Mouse (Mus musculus) stomach, embryonic 14.5 days (tissue): ENCODE data around the gene Tmem214. TPM values are rescaled to one million over a fixed set of nuclear protein-coding genes. Genes with fewer than 3 reads are reported as not detected.
A peak's percentile ranks its signal among the peaks of the same experiment; 100 is the strongest.

Experiments used
- ATAC-seq: fragments of 200-750 bp; cut with Nextera tagmentation; 2 replicates; pipeline ENCODE4 v1.8.0; 2017; ENCODE audit warnings: low read depth, moderate TSS enrichment; ENCODE audit not compliant: insufficient number of reproducible peaks, insufficient read depth, low FRiP score
- H3K27ac ChIP-seq: fragments of 300-500 bp; sonication (generic); 2 replicates; pipeline ENCODE4 v1.5.1; 2014; ENCODE audit warnings: mild to moderate bottlenecking, low read length, moderate library complexity, mixed read lengths
- H3K27me3 ChIP-seq: fragments of 300-500 bp; sonication (generic); 2 replicates; pipeline ENCODE4 v1.6.1; 2014; ENCODE audit warnings: low read length, control low read depth, mixed read lengths; ENCODE audit not compliant: control insufficient read depth, insufficient read depth
- H3K36me3 ChIP-seq: fragments of 300-500 bp; sonication (generic); 2 replicates; pipeline ENCODE4 v1.6.1; 2014; ENCODE audit warnings: mild to moderate bottlenecking, control low read depth, low read length, moderate library complexity, mixed read lengths; ENCODE audit not compliant: control insufficient read depth, insufficient read depth
- H3K4me1 ChIP-seq: fragments of 300-500 bp; sonication (generic); 2 replicates; pipeline ENCODE4 v1.6.1; 2014; ENCODE audit warnings: low read length, control low read depth, mixed read lengths; ENCODE audit not compliant: control insufficient read depth, insufficient read depth
- H3K4me2 ChIP-seq: fragments of 300-500 bp; sonication (generic); replicated peaks from 2 replicates; pipeline ENCODE4 v1.6.1; 2014; ENCODE audit warnings: low read depth, low read length, control low read depth
- H3K4me3 ChIP-seq: fragments of 300-500 bp; sonication (generic); 2 replicates; pipeline ENCODE4 v1.5.1; 2014; ENCODE audit warnings: low read depth, low read length, control low read depth
- H3K9ac ChIP-seq: fragments of 300-500 bp; sonication (generic); replicated peaks from 2 replicates; pipeline ENCODE4 v1.6.1; 2014; ENCODE audit warnings: low read depth, mild to moderate bottlenecking, control low read depth, low read length, moderate library complexity, mixed read lengths
- H3K9me3 ChIP-seq: fragments of 300-500 bp; sonication (generic); 2 replicates; pipeline ENCODE4 v1.6.1; 2016; ENCODE audit warnings: low read depth, low read length, control low read depth; ENCODE audit not compliant: control insufficient read depth
- WGBS: fragments of 180-500 bp; shearing (Covaris S2); extraction: QIAGEN DNeasy Blood & Tissue Kit; methylation state at CpG from one replicate; pipeline ENCODE4 v1.1.7; 2014; 5-methylcytosine and 5-hydroxymethylcytosine counted together
- polyA plus RNA-seq: library from polyadenylated mRNA; unstranded; fragments of >200 nt; fragmentation: Nextera tagmentation; extraction: Ambion mirVana; gene quantifications from 2 replicates; pipeline ENCODE4 v1.2.1, GENCODE M21; 2014

Tmem214 gene
- polyA plus RNA-seq, 1 experiment from 2014 or later: 58.6 TPM

DNA sequence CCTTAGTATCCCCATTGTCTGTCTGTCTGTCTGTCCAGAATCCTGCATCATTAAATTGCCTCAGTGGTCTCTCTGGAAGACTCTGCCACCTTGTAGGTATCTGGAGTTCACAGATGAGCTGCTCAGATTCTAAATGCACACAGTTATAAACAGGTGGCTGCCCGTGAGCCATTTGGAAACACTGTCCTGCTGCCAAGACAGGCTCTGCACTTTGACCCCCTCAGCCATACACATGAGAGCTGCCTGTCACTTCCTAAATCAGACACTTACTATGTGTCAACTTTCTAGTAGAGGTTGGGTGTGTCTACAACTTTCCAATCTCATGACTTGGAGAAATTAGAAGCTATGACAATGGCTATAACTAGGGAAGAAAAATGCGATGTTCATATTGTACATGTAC, 28.1 kb upstream of the Tmem214 start:
- no peaks in the 10 kb centered on the region for H3K27me3 ChIP-seq
- H3K9ac ChIP-seq: no peak overlapping the region
- H3K9me3 ChIP-seq: no peaks in the 10 kb centered on the region; the same call in 1 of the 2 replicates
- no peak overlapping the region for H3K27ac ChIP-seq
- H3K4me2 ChIP-seq: no peak overlapping the region
- H3K4me1 ChIP-seq: no peaks in the 10 kb centered on the region
- H3K36me3 ChIP-seq: peaks cover 2% of the 10 kb centered on the region; the same call in 1 of the 2 replicates
- no peak overlapping the region for H3K4me3 ChIP-seq
- WGBS: 82% methylated on average over 2 of the region's 2 CpGs
- ATAC-seq: no peak

DNA sequence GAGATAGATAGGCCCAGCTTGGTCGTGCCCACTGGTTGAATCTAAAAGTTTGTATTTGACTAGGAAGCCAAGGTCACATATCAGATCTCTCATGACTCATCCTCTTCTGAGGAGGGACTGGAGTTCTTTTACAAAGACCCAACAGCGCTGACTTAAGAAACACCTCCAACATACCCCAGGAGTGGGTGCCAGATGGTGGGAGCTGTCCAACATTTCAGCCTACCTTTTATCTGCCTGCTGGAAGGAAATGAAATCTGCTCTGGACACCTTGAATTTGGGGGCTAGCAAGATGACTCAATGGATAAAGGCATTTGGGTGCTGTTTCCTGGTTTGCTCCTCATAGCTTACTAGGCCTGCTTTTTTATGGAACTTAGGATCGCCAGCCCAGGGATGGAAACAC, 25.9 kb upstream of the Tmem214 start:
- H3K9ac ChIP-seq: no peak overlapping the region
- H3K4me2 ChIP-seq: no peak overlapping the region
- H3K4me1 ChIP-seq: no peaks in the 10 kb centered on the region
- ATAC-seq: no peak
- no peaks in the 10 kb centered on the region for H3K27me3 ChIP-seq
- H3K27ac ChIP-seq: no peak overlapping the region
- no peaks in the 10 kb centered on the region for H3K36me3 ChIP-seq
- 43% methylated on average over 3 of the region's 3 CpGs for WGBS
- H3K9me3 ChIP-seq: no peaks in the 10 kb centered on the region; the same call in 1 of the 2 replicates
- no peak overlapping the region for H3K4me3 ChIP-seq

DNA sequence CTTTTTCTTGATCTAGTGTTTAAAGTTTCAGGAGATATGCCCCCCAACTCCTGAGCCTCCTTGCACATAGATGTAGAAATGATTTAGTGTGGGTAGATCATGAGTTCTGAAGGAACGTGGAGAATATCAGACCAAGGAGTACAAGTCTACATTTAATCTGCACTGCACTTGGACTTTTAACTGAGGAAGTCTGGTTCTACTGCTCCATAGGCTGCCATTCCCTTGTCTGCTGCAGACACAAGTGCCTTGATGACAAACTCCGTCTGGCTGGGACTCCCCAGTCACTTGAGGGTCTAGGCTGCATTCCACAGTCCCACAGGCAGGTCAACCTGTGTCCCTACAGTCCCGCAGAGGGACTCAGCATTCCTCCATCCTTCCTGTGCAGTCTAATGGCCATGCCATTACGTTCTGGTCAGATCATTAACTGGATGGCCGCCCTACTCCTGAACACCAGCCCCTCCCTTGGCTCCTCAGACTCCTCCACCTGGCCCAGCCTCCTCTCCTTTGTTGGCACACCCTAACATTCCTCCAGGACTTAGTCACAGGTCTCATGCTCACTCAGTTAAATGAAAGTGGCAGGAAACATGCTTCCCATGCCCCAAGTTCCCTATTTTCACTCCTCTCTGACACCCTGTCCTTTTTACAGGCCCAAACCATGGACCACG, 17.8 kb upstream of the Tmem214 start:
- 0 out of 2 replicates have a peak, but pooled peaks cover 7% of the 10 kb centered on the region for H3K4me1 ChIP-seq
- H3K9ac ChIP-seq: no peak overlapping the region
- H3K27me3 ChIP-seq: no peaks in the 10 kb centered on the region
- H3K4me2 ChIP-seq: no peak overlapping the region
- WGBS: 58% methylated on average over 6 of the region's 6 CpGs
- H3K36me3 ChIP-seq: no peaks in the 10 kb centered on the region
- no peaks in the 10 kb centered on the region for H3K9me3 ChIP-seq
- no peak overlapping the region for H3K4me3 ChIP-seq
- H3K27ac ChIP-seq: peak overlapping the region; percentile 64; the same call in 1 of the 2 replicates
- ATAC-seq: peak; percentile 87

DNA sequence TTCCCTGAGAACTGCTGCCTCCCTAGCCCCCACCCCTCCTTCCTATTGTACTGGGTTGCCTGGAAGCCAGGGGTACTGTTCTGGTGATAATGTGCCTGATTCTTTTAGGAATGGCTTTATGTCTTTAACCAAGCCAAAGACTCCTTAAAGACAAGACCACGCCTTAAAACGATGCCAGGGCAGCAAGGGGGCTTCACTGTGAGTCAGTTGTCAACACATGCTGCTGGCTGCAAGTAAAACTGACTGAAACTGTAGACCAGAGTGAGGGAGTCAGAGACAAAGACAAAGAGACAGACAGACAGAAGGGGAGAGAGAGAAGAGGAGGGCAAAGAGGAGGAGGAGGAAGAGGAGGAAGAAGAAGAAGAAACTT, 17.3 kb upstream of the Tmem214 start:
- no peak for ATAC-seq
- Histone ChIP-seq H3K27ac (peak overlapping the region; percentile 64; the same call in 1 of the 2 replicates), H3K27me3 (no peaks in the 10 kb centered on the region), H3K36me3 (no peaks in the 10 kb centered on the region), H3K4me1 (0 out of 2 replicates have a peak, but pooled peaks cover 7% of the 10 kb centered on the region), H3K4me2 (no peak overlapping the region), H3K9me3 (no peaks in the 10 kb centered on the region), H3K9ac (no peak overlapping the region), H3K4me3 (no peak overlapping the region)
- WGBS: 71% methylated on average over 2 of the region's 2 CpGs

DNA sequence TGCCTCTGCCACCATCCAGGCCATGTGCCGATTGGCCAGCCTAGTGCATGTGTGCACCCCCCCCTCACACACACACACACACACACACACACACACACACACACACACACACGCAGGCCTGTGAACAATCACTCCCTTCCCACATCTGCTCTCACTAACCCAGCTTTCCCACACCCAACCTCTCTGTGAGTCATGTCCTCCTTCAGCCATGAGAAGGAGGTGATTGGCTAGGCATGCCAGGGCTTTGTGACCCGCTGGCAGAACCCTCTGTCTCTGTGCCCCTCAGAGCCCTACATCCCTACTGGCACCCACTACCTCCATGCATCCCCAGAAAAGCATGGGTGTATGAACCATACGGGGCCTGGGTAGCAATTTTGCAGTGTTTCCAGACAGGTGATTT, 14.3 kb upstream of the Tmem214 start:
- H3K4me2 ChIP-seq: no peak overlapping the region
- no peak for ATAC-seq
- H3K4me1 ChIP-seq: 0 out of 2 replicates have a peak, but pooled peaks cover 7% of the 10 kb centered on the region
- no peaks in the 10 kb centered on the region for H3K36me3 ChIP-seq
- no peak overlapping the region for H3K9ac ChIP-seq
- H3K4me3 ChIP-seq: no peak overlapping the region
- no peaks in the 10 kb centered on the region for H3K9me3 ChIP-seq
- no peaks in the 10 kb centered on the region for H3K27me3 ChIP-seq
- WGBS: 91% methylated on average over 4 of the region's 4 CpGs
- H3K27ac ChIP-seq: no peak overlapping the region

DNA sequence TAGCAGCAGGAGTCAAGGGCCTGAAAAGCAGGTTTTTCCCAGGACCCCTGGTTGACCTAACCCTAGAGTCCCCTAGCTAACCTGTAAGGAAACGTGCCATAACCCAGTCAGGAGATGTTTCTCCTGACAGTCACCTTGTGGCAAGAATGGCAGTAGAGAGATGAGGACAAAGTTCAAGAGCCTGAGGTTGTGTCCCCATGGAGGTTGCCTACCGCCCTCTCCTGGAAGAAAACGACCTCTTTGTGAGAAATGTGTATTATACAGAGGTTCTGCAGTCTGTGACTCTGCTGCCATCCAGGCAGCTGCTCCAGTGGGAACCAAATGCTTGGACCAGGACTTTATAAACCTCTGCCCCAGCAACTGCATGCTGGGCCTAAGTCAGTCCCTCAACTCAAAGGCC, 12.1 kb upstream of the Tmem214 start:
- no peak overlapping the region for H3K4me2 ChIP-seq
- H3K9me3 ChIP-seq: no peaks in the 10 kb centered on the region; the same call in 1 of the 2 replicates
- WGBS: 52% methylated on average over 3 of the region's 3 CpGs
- no peaks in the 10 kb centered on the region for H3K36me3 ChIP-seq
- H3K4me1 ChIP-seq: 0 out of 2 replicates have a peak, but pooled peaks cover 4% of the 10 kb centered on the region
- H3K27me3 ChIP-seq: no peaks in the 10 kb centered on the region
- H3K4me3 ChIP-seq: no peak overlapping the region
- ATAC-seq: no peak
- H3K9ac ChIP-seq: no peak overlapping the region
- no peak overlapping the region for H3K27ac ChIP-seq

DNA sequence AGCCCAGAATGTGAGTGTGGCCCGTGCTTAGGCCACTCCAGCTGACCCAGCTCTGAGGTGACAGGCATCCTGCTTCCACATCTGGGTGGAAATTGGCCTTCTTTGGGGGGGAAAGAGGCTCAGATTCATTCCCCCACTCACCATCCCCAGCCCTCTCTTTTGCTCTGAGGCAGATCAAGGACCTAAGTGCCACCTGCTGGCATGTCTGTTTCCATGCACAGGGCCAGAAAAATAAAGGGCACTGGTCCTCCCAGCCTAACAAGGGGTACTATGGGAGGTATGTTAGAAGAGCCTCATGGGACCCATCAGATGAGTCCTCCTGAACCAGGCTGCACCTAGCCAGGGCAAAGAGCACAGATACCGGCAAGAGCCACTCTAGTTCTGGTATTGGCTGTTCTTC, 11.7 kb upstream of the Tmem214 start:
- WGBS: 81% methylated on average over 2 of the region's 2 CpGs
- Histone ChIP-seq H3K9me3 (no peaks in the 10 kb centered on the region; the same call in 1 of the 2 replicates), H3K9ac (no peak overlapping the region), H3K27ac (no peak overlapping the region), H3K27me3 (no peaks in the 10 kb centered on the region), H3K4me3 (no peak overlapping the region), H3K4me1 (no peaks in the 10 kb centered on the region), H3K4me2 (no peak overlapping the region), H3K36me3 (no peaks in the 10 kb centered on the region)
- ATAC-seq: no peak

DNA sequence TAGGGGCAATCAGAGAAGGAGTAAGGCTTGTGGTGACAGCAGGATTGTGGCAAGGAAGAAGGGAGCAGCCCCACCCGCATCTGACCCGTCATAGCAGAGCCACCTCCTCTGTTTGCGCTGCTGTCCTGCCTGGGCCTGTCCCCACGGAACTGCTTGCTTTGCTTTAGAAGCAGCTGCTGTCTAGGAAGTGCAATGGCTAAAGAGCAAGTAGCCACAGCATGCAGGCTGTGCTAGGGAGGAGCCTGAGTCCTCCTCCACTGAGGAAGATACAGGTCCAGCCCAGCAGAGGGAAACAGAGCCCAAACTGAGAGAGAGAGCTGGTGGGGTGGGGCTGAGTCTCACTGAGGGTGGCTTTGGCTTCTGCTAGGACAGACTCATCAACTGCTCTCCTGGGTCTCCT, 4.0 kb upstream of the Tmem214 start:
- no peak overlapping the region for H3K27ac ChIP-seq
- H3K9me3 ChIP-seq: no peaks in the 10 kb centered on the region; the same call in 1 of the 2 replicates
- H3K27me3 ChIP-seq: no peaks in the 10 kb centered on the region
- H3K9ac ChIP-seq: no peak overlapping the region
- H3K4me3 ChIP-seq: no peak overlapping the region
- 34% methylated on average over 4 of the region's 4 CpGs for WGBS
- no peak overlapping the region for H3K4me2 ChIP-seq
- H3K36me3 ChIP-seq: no peaks in the 10 kb centered on the region
- no peaks in the 10 kb centered on the region for H3K4me1 ChIP-seq
- ATAC-seq: peak; percentile 55; the same call in 1 of the 2 replicates

DNA sequence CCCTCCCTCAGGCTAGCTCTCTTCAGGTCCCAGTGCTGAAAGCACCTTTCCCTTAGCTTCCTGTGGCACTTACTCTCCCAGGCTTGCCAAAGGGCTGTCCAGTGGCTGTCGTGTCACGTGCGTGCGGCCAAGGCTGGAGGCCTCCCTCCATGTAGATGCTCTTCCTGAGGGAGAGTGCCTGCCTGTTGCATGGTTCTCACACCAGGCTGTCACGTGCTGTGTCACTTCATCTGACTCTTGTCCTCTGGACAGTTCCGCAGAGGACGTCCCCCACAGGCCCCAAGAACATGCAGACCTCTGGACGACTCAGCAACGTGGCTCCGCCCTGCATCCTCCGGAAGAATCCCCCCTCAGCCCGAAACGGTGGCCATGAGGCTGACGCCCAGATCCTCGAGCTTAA, 3.5 kb upstream of the Tmem214 start:
- Histone ChIP-seq H3K9me3 (no peaks in the 10 kb centered on the region; the same call in 1 of the 2 replicates), H3K36me3 (no peaks in the 10 kb centered on the region), H3K9ac (no peak overlapping the region), H3K4me3 (no peak overlapping the region), H3K27me3 (no peaks in the 10 kb centered on the region), H3K4me1 (no peaks in the 10 kb centered on the region), H3K27ac (no peak overlapping the region), H3K4me2 (no peak overlapping the region)
- ATAC-seq: no peak
- 37% methylated on average over 15 of the region's 15 CpGs for WGBS
